Mouse (Mus musculus) megakaryocyte, embryonic 14.5 days (primary cell): ENCODE data around the gene Stx11.

Experiments
- FLI1 ChIP-seq: IDR thresholded peaks from 2 replicates; pipeline ENCODE4 v1.6.1; 2012; ENCODE audit warnings: low read length, inconsistent platforms, mixed read lengths
- GATA1 ChIP-seq: IDR thresholded peaks from 3 replicates; pipeline ENCODE4 v1.6.1; 2012; ENCODE audit warnings: mixed read lengths, low read length, inconsistent platforms, borderline replicate concordance

- TF ChIP-seq GATA1 (no peak), FLI1 (no peak)
These were observed 70.8 kb downstream of the Stx11 start for GRCm38 (mm10) chr10:12893339-12893738.
